Mouse (Mus musculus) brown adipose tissue, adult 24 weeks (tissue): Measurements from ENCODE around the gene Cers4. TPM values are rescaled to one million over a fixed set of nuclear protein-coding genes. Genes with fewer than 3 reads are reported as not detected.

Source experiments
- H3K27ac ChIP-seq: fragments of 200-500 bp; replicated peaks from 2 replicates; pipeline ENCODE4 v1.5.1; 2012; ENCODE audit warnings: low read depth, mild to moderate bottlenecking, low read length
- H3K4me1 ChIP-seq: fragments of 200-500 bp; 2 replicates; pipeline ENCODE4 v1.6.1; 2012; ENCODE audit warnings: low read length, mixed read lengths; ENCODE audit not compliant: control insufficient read depth, insufficient read depth, insufficient read length
- H3K4me3 ChIP-seq: fragments of 200-500 bp; 2 replicates; pipeline ENCODE4 v1.5.1; 2012; ENCODE audit warnings: low read depth, mild to moderate bottlenecking, low read length, moderate library complexity; ENCODE audit not compliant: insufficient read depth
- polyA plus RNA-seq: library from polyadenylated mRNA; stranded (reverse); fragments of >200 nt; gene quantifications from 2 replicates; pipeline ENCODE4 v1.2.4, GENCODE M21; 2012; ENCODE audit not compliant: missing spikeins, insufficient read depth, insufficient read length

Gene Cers4
- 5.7 and 6.6 TPM in 2 replicates for polyA plus RNA-seq

- peak within 1 kb of the TSS; percentile 40; the same call in 1 of the 2 replicates for H3K27ac ChIP-seq
- H3K4me3 ChIP-seq = peak within 1 kb of the TSS; percentile 66
- no peaks in the 10 kb centered on the region; the same call in 1 of the 2 replicates for H3K4me1 ChIP-seq
Measured at GRCm38 (mm10) chr8:4492851-4493685, at the start of gene Cers4. Gene Cers4, plus strand, starts transcription at chr8:4493026.

- Histone ChIP-seq H3K4me3 (no peak overlapping the region), H3K27ac (no peak overlapping the region), H3K4me1 (no peaks in the 10 kb centered on the region)
Measured at GRCm38 (mm10) chr8:4458165-4458564, 34.7 kb upstream of the Cers4 start.

- H3K4me3 ChIP-seq = no peak overlapping the region
- H3K4me1 ChIP-seq = no peaks in the 10 kb centered on the region
- no peak overlapping the region for H3K27ac ChIP-seq
Measured at GRCm38 (mm10) chr8:4463061-4463460, 29.8 kb upstream of the Cers4 start.

- no peak overlapping the region for H3K4me3 ChIP-seq
- H3K4me1 ChIP-seq = no peaks in the 10 kb centered on the region
- no peak overlapping the region for H3K27ac ChIP-seq
Measured at GRCm38 (mm10) chr8:4474419-4475187, 18.2 kb upstream of the Cers4 start.

- H3K4me3 ChIP-seq = no peak overlapping the region
- H3K4me1 ChIP-seq = no peaks in the 10 kb centered on the region
- H3K27ac ChIP-seq = no peak overlapping the region
Measured at GRCm38 (mm10) chr8:4481154-4481553, 11.7 kb upstream of the Cers4 start.

GRCm38 (mm10) chr8:4481586-4481985, 11.2 kb upstream of the Cers4 start:
- H3K4me1 ChIP-seq = no peaks in the 10 kb centered on the region

GRCm38 (mm10) chr8:4482501-4482900, 10.3 kb upstream of the Cers4 start:
- no peak overlapping the region for H3K4me3 ChIP-seq
- no peak overlapping the region for H3K27ac ChIP-seq
- H3K4me1 ChIP-seq = no peaks in the 10 kb centered on the region

More at GRCm38 (mm10) chr8:4481586-4481985, 11.2 kb upstream of the Cers4 start:
- no peak overlapping the region for H3K4me3 ChIP-seq
- no peak overlapping the region for H3K27ac ChIP-seq

- H3K4me3 ChIP-seq = no peak overlapping the region
- no peaks in the 10 kb centered on the region for H3K4me1 ChIP-seq
- H3K27ac ChIP-seq = no peak overlapping the region
Measured at GRCm38 (mm10) chr8:4483330-4483729, 9.5 kb upstream of the Cers4 start.

GRCm38 (mm10) chr8:4493686-4494440, 1.0 kb downstream of the Cers4 start:
- Histone ChIP-seq H3K27ac (peak overlapping the region; percentile 40; the same call in 1 of the 2 replicates), H3K4me3 (peak overlapping the region; percentile 66), H3K4me1 (no peaks in the 10 kb centered on the region; the same call in 1 of the 2 replicates)

- no peak overlapping the region for H3K27ac ChIP-seq
- H3K4me3 ChIP-seq = no peak overlapping the region
- H3K4me1 ChIP-seq = no peaks in the 10 kb centered on the region; the same call in 1 of the 2 replicates
Measured at GRCm38 (mm10) chr8:4495976-4496375, 3.1 kb downstream of the Cers4 start.

- Histone ChIP-seq H3K4me1 (no peaks in the 10 kb centered on the region; the same call in 1 of the 2 replicates), H3K27ac (no peak overlapping the region), H3K4me3 (no peak overlapping the region)
Measured at GRCm38 (mm10) chr8:4497610-4498009, 4.8 kb downstream of the Cers4 start.

GRCm38 (mm10) chr8:4505364-4505763, 12.5 kb downstream of the Cers4 start:
- Histone ChIP-seq H3K4me3 (no peak overlapping the region), H3K27ac (no peak overlapping the region), H3K4me1 (peaks cover 4% of the 10 kb centered on the region)

- Histone ChIP-seq H3K27ac (no peak overlapping the region), H3K4me3 (no peak overlapping the region), H3K4me1 (peaks cover 4% of the 10 kb centered on the region)
Measured at GRCm38 (mm10) chr8:4507527-4507926, 14.7 kb downstream of the Cers4 start.

GRCm38 (mm10) chr8:4510824-4511223, 18.0 kb downstream of the Cers4 start:
- Histone ChIP-seq H3K4me1 (peaks cover 4% of the 10 kb centered on the region), H3K4me3 (no peak overlapping the region), H3K27ac (no peak overlapping the region)
